Mouse (Mus musculus): ENCODE results near the gene Snrpa.

- TF ChIP-seq CTCF (IDR thresholded peaks at IDR 0.05; ENCODE audit: borderline replicate concordance, extremely low read depth, insufficient read depth, insufficient read length), result no peak
- no peak for TF ChIP-seq POLR2A (IDR thresholded peaks at IDR 0.05; ENCODE audit: borderline replicate concordance, extremely low read depth, insufficient read depth, insufficient read length, poor library complexity, severe bottlenecking)
These were observed 3.6 kb downstream of the Snrpa start for GRCm38 (mm10) chr7:27192434-27192833.
